Mouse (Mus musculus): ENCODE measurements around the gene Nrp2.

Gene Nrp2

DNA sequence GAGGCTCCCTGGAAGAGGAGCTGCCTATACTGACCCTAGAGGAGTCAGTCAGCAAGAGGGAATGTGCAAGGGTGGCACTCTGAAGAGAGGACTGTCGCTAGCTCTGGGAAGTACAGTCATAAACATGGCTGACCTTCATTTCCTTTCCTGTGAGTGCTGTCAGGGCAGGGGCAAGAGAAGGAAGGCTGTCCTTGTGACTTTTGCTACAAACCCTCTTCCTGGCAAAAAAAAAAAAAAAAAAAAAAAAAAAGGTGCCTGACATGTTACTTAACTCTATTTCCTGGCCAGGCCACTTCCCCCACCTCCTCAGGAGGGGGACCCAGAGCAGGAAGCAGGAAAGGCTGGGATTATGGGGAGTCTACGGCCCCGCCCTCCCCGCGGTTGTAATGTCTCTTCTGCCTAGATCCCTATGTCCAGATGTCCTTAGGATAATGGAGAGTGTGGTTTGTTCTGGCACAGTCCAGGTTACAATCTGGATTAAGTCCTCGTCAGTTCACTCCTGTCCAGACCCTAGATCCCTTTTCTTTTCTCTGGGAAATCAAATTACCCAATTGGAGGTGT is 21.5 kb downstream of the Nrp2 start:
- peak; percentile 46 to 69 for DNase-seq

DNA sequence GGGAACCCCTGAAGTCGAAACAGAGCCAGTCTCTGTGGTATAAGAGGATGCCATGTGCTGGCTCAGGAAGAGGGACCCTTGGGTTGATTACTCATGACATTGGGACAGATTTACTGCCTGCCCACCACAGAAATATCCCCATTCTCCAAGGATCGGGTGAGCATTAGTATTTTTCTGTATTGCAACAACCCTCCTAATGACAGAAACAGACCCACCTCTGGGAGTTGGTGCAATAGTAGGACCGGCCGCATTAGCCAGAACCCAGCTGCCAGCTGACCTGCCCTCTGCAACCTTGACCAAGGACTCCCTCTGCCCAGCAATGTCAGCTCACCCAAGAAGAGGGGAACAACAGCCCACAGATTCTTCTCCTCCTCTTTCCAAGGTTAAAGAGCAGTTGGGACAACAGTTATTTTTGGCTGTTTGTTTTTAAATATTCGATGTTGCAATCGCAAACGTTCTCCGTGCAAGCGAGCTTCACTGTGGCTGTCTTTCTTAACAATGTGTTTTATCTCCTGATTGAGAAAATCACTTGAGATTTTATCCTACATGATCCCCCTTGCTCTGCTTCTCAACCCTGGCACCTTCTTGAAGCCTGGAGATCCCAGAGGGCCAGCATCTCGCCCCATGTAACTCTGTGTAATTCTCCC is 22.1 kb downstream of the Nrp2 start:
- no peak for DNase-seq

DNA sequence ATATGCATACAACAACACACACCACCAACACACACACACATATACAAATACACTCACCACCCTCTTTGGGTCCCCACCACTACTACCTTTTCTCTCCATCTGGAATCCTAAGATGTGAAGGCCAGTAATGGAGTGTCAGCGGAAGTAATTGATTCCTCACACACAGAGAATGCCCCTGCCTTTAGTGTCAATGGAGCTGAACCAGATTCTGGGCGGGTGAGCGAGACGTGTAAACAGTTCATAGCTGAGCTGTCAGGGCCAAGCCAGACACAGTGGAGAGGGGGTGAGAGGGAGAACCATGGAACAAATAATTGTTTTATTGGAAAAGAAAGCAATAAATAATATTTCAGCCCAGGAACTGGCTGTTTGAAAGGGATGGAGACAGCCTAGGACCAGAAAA is 24.1 kb downstream of the Nrp2 start:
- DNase-seq, result no peak

DNA sequence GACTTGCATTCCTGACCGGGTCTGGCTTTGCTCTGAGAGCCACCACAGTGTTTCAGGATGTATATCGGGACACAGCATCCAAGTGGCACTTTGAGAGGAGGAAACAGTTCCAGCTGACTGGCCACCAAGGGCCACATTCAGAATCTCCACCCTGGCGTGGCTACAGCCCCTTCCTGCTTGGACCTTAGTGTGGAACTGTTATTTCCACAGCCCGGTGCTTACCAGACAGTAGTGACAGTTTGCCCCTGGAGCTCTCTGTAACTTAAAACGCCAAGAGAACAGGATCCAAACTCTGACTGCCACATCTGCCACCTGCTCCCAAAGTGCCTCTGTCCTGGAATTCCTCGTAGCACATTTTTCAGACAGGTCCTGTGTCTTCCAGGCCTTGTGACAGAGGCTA is 25.3 kb downstream of the Nrp2 start:
- no peak for DNase-seq

DNA sequence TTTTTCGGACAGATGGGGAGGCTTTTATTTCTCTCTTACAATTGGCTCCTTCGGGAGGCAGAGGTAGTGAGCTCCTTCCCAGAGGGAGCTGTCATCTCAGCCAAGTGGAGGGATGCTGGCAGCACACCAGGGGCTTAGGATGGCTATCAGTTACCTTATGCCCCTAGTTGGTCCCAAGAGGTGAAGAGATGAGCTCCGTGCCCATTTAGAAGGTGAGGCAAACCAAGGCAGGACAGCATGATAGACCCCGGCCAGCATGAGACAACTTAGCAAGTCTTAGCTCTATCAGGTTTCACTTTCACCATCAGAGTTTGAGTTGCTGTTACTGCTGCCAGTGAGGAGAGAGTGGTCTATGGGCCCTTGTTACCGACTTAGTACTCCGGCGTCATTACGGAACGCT is 25.8 kb downstream of the Nrp2 start:
- DNase-seq, result no peak

DNA sequence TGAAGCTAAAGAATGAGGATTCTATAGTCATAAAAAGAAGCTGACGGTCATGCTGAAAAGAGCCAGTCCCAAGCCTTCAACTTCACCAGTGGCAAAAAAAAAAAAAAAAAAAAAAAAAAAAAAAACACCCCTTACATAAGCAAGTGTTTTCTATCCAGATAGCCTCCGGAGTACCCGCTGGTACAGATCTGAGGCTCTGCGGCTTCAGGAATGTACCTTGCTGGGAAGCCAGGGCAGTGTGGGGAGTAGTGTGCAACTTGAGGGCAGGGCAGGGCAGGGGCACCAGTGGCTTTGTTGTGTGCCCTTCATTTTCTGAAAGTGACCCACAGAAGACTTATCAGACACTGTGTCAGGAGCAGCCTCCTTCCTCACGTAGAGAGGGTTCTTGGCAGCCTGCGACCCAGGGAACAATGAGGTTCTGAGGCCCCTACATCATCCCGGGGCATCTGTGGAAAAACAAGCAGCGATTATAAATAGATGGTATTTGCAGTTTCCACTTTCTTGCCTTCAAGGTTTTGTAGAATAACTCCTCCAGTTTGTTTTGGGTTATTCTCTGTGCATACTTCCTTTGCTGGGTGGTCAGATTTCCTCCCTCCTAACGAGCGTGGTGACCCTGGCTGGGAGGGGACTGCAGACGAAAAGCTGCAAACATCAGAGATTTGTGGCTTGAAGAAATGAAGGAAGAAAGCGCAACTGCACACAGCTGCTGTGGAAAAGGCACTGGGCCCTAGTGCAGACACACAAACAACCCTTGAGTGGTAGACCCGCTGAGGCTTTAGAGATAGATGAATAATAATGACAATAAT is 26.5 kb downstream of the Nrp2 start:
- DNase-seq, result peak; percentile 57 to 70

DNA sequence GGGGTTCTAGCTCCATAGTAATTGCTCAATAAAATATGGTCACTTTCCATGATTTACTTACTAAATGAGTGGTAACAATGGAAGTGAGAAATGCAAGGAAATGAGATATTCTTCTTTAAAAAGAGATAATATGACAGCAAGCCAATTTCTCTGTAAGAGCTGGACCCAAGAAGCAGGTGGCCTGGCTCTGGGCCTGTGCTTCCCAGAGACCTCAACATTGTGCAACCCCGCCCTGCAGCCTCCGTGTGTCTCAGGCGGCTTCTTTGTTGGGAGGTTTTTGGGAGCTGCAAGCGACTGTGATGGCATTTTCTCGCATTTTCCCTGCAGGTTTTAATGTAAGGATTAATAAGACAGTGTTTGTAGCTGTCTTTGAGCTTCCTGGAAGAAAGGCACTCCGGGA is 29.0 kb downstream of the Nrp2 start:
- DNase-seq, result no peak

DNA sequence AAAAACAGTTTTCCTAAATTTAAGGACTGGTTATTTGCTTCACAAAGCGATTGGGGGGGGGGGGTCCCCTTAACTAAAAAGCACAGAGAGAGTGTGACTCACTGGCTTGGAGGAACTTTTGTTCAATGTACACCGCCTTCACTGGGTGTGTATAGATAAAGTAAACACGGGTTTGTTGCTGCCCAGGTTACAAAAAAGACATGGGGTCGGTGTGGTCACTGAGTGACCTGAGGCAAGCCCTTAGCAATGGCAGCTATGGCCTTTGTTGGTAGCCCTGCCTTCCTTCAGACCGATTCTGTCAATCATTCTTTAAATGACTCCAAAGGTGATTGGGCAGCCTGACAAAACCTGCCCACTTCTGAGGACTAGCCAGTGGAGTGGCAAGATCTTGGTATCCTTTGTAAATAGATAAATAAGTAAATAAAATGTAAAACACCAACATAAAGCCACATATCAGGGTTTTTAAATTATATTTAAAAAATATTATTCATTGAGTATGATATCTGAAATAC is 31.4 kb downstream of the Nrp2 start:
- no peak for DNase-seq

DNA sequence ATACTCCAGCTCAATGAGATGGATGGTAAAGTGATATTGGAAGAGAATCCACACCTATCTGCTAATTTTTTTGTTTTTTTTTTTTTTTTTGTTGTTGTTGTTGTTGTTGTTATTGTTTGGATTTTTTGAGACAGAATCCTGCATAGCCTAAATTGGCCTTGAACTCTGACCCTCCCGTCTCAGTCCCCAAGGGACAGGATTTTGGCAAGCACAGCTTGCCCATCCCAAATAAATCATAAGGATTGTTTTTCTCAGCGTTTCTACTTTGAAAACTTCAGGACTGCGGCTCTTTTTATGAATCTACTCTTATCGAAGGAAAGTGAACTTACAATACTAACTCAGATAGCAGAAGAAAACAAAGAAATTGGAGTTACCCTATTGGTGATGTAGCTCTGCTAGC is 31.9 kb downstream of the Nrp2 start:
- no peak for DNase-seq

DNA sequence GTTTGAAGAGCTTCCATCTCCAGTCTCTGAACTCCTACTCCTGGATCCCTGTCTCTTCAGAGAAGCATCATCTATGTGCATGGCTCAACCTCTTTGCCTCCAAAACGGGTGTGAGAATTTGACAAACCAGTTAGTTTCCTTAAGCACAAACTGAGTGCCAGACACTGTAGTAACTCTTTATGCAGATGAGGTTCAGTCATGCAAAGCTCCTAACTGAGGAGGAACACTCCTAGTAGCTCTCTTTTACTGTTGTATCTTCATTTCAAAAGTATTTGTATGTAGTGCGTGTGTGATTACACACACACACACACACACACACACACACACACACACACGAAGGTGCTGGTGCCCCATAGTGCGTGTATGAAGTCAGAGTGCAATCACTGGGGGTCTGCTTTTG is 32.8 kb downstream of the Nrp2 start:
- DNase-seq, result no peak

DNA sequence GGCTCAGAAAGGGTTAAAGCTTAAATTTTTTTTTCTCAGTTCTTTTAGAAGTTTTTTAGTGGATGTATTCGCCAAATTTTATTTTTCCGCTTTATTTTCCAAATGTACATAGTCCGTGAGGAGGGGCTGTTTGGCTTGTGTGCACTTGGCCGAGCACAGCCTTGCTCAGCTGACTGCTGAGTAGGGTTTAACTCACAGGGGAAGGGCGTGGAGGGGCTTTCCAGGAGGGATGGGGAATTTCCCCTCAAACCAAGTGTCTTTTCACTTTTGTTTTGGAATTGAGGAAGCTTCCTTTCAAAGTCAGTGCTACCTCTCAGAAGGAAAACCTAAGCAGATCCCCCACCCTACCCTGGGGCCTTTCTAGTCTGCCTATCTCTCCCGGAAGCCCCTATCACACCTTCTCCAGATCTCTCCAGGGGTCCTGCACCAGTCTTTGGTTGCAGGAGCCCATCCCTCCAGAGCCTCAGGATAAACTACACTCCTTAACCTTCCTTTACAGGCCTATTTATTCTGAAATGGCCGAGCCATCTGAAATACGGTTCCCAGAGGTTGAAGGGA is 33.4 kb downstream of the Nrp2 start:
- no peak for DNase-seq

DNA sequence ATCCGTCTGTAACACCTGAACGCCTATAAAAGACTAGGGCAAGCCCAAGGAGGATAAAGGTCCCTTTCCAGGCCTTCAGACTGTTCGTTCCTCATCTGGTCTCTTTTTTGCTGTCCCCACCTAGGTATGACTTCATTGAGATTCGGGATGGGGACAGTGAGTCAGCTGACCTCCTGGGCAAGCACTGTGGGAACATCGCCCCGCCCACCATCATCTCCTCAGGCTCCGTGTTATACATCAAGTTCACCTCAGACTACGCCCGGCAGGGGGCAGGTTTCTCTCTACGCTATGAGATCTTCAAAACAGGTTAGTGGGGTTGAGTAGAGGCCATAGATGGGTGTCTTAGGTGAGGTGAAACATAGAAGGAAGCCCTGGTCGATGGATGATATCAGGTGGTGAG is 35.1 kb downstream of the Nrp2 start:
- no peak for DNase-seq

DNA sequence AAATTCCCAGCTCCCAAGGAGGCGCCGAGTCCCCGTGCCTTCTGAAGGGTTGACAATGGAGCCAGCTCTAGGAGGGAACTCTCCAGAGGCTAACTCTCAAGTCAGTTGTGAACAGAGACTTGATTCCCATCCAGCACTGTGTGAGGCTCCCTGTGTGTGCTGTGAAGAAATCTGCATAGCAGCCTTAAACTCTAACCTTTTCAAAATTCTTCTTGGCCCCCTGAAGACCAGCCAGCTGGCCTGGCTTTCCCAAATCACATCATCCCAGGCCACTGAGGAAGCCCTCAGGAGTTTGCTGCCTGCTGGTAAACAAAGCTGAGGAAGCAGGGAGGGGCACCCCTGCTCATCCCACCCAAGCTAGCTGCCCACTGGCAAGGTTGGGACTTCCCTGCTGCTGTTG is 39.0 kb downstream of the Nrp2 start:
- peak; percentile 35 to 53 for DNase-seq

DNA sequence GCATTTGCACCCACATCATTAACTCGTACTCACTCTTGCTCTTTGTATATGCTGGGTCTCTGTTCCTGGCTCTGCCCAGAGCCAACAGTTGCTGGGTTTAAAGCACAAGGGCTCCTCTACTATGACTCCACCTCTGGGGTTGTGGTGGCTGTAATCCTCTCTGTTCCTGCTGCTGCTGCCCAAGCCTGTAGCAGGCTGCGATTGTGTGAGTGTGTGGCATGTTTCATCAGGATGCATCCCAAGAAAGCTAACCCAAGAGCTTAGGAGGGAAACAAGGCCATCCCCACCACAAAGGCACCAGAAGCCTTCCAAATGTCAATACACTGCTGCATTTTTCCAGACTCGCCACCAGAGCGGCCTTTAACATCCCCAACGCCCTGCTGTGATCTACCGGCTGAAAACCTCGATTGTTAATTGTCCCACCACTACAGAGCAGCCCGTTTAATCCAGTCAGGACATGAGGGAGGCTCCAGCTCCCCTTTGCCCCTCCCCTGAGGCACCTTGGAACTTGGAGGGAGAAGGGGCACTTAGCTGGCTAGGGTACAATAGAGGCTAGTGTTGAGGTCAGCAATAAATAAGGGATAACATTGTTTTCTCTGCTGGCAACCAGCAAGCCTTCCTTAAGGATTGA is 40.1 kb downstream of the Nrp2 start:
- DNase-seq, result no peak

DNA sequence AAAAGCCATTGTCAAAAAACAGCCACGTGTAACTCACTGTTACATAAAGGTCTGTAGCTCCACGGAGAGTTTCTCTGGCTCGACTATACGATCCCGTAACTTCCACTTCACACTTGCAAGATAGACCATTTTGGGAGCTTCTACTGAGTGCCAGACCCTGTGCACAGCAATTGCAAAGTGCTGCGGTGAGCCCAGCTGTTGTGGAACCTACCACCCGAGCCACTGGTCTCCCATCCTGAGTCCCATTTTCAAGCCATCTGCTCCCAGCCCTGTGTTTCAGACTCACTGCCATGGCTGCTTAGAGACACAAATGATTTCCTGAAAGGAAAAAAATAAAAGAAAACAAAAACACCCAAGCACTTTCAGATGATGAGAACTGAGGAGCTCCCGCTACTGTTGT is 42.8 kb downstream of the Nrp2 start:
- DNase-seq, result no peak

DNA sequence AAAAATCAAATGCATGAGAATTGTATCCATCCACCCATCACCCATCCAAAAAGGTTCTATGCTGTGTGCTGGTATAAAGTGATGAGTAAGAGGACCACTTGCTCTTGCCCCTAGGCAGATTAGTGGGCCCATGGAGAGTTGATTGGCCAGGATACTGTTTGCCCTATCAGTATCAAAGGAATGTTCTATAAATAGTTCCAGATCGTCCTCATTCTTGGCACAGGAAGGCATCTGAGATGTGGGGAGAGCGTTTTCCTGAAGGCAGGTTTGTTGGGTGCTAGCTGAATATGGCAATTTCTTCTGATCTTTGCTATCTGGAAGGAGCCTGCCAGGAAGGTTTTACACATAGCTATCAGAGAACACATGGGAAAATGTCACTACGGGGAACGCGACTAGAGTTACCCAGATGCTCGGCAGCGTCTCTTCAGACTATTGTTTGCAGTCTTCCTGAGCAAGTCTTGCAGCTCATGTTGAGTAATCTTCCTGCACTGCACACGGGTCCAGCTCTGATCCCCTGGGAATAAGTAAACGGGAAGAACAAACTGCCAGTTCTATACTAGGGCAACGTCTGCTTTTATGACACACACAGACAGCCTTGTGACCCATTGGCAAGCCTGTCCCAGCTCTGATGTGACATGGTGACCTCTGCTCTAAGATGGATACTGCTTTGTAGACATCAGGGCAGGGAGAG is 44.5 kb downstream of the Nrp2 start:
- no peak for DNase-seq

DNA sequence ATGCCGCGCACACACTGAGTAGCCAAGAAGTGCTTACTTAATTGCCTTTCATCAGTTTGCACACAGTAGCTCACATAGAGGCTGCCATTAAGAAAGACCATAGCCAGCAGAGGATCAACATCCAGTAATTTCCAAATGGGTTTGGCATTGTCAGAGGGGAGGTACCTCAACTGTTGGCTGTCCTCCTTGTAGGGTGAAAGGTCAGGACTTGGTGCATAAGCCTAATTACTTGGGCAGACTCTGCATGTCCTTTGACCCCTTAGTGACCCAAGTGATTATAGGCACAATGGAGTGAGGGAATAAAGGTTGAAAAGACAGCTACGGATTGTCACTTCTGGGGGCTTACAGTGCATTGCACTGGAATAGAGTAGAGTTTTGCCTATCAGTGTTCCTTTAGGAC is 45.3 kb downstream of the Nrp2 start:
- DNase-seq, result no peak

DNA sequence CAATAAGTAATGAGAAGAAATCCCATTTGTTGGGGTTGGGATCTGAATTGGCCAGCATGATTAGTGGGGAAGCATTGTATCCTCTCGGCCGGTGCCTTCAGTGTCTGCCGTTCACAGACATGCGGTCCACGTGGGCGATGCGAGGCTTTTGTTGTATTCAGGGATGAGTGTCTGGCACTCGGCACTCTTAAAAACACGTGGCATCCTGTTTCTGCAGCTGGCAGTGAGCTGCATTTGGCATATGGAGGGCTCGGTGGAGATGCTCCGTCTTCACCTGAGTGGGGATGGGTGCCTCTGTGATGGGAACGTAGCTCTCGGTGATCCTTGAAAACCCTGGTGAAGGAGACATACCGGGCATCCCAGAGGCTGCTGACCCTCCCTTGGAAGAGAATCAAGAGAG is 46.6 kb downstream of the Nrp2 start:
- no peak for DNase-seq

DNA sequence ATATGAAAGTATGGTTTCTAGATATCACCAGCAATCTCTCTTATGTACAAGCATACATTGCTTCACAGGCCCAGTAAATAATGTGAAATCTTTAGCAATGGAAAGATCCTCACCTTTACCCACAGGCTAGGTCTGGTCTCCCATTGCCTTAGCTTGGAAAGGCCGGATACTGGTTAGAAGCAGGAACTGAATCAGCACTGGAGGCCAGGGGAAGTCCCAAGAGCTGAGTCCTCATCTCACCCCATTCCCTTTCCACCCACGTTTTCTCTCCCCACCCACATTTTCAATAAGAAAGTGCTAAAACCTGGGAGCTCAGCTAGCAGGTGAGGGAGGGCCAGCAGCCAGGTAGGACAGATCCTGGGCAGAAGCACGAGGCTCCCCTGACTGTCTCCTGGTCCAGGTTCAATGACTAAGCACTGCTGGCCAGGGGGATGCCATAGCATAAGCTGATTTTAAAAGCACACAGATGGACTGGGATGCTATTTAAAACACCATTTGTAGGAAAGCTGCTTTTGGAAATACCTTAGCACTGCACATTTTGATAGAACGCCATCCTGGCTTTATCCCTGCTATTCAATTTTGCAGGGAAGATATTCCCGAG is 47.4 kb downstream of the Nrp2 start:
- DNase-seq, result no peak

DNA sequence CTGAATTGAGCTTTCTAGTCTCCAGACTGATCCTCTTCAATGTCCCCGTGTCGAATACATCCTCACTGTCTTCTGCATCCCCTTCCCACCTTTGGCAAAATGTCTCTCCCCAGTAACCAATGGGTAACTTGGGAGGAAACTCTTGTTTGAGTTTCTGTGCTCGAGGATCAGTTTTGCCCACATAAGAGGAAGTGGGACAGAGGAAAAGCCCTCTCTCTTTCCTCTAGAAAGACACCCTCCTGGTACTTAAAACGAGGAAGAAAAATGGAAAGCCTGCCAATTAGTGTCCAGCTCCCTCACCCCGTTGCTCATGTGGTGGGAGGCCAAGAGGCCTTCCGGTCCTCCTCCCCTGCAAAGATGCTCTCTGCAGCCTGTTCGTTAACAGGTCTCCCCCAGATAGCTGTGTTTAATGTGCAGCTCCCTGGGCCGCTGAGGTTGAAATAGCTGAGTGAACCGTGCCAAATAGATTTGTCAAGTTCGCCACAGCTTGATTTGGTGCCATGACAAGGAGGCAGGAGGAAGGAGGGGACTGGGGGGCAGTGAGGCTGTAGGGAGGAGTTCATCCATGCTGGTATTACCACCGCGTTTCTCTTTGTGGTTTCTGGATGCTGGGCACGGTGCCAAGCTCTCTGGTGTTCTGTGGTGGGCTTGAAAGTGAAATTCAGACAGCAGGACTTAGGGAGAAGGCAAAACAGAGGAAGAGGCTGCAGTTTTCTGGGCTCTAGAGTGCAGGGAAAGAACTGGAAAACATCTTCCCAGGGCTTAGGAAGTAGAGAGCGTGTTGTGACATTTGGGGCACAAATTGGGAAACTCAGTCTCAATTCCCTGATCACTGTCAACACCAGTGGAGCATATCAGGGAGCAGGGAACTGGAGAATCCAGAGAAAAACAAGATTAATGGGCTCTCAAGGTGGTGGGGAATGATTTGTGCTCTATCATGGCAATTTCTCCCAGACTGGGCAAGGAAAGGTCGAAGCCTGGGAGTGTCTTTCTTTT is 48.2 kb downstream of the Nrp2 start:
- peak; percentile 69 to 70 for DNase-seq

DNA sequence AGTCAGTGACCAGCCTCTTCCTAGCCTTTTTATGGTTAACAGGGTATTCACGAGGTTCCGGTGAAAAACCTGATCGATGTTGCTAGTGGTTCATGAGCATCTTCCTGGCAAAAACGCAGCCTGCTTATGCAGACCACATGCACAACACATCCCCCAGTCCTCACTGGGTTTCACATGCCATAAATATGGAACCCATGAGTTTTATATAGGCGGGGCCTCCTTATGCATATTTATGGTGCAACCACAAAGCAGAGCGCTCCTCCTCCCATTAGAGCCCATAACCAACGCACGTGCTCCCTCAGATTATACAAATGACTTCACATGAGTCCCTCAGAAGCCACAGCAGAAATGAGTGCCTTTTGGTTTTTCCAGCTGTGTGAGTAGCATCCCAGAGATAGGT is 49.0 kb downstream of the Nrp2 start:
- DNase-seq, result no peak
